Mouse (Mus musculus): ENCODE results near the gene Grap2.

Gene Grap2

GRCm38 (mm10) chr15:80599843-80600242 lies 27.4 kb downstream of the Grap2 start:
- DNase-seq (ENCODE audit: low spot score in 2 of 2) = no peak

- no peak for DNase-seq (ENCODE audit: low spot score in 2 of 2)
Measured at GRCm38 (mm10) chr15:80601456-80601855, 29.1 kb downstream of the Grap2 start.

- DNase-seq (ENCODE audit: low spot score in 2 of 2) = no peak
Measured at GRCm38 (mm10) chr15:80602487-80602886, 30.1 kb downstream of the Grap2 start.

- no peak for DNase-seq (ENCODE audit: low spot score in 2 of 2)
Measured at GRCm38 (mm10) chr15:80604026-80604425, 31.6 kb downstream of the Grap2 start.

GRCm38 (mm10) chr15:80607970-80608369 lies 35.6 kb downstream of the Grap2 start:
- DNase-seq (ENCODE audit: low spot score in 2 of 2) = no peak

- no peak for DNase-seq (ENCODE audit: low spot score in 2 of 2)
Measured at GRCm38 (mm10) chr15:80610335-80610734, 37.9 kb downstream of the Grap2 start.

- DNase-seq (ENCODE audit: low spot score in 2 of 2) = no peak
Measured at GRCm38 (mm10) chr15:80611478-80611877, 39.1 kb downstream of the Grap2 start.

- DNase-seq (ENCODE audit: low spot score in 2 of 2) = no peak
Measured at GRCm38 (mm10) chr15:80613904-80614303, 41.5 kb downstream of the Grap2 start.

GRCm38 (mm10) chr15:80614500-80615289 lies 42.3 kb downstream of the Grap2 start:
- peak in 1 of 2 experiments; percentile 61 for DNase-seq (ENCODE audit: low spot score in 2 of 2)

- DNase-seq (ENCODE audit: low spot score in 2 of 2) = no peak
Measured at GRCm38 (mm10) chr15:80615290-80615570, 42.8 kb downstream of the Grap2 start.

GRCm38 (mm10) chr15:80615636-80616383 lies 43.4 kb downstream of the Grap2 start:
- no peak for DNase-seq (ENCODE audit: low spot score in 2 of 2)

GRCm38 (mm10) chr15:80617839-80618238 lies 45.4 kb downstream of the Grap2 start:
- no peak for DNase-seq (ENCODE audit: low spot score in 2 of 2)

- DNase-seq (ENCODE audit: low spot score in 2 of 2) = no peak
Measured at GRCm38 (mm10) chr15:80619166-80619565, 46.8 kb downstream of the Grap2 start.

GRCm38 (mm10) chr15:80619786-80620185 lies 47.4 kb downstream of the Grap2 start:
- no peak for DNase-seq (ENCODE audit: low spot score in 2 of 2)

GRCm38 (mm10) chr15:80620371-80620770 lies 48.0 kb downstream of the Grap2 start:
- DNase-seq (ENCODE audit: low spot score in 2 of 2) = no peak

- peak; percentile 66 to 68 for DNase-seq (ENCODE audit: low spot score in 2 of 2)
Measured at GRCm38 (mm10) chr15:80623171-80623837, 50.9 kb downstream of the Grap2 start.

GRCm38 (mm10) chr15:80626472-80626871 lies 54.1 kb downstream of the Grap2 start:
- DNase-seq (ENCODE audit: low spot score in 2 of 2) = no peak

GRCm38 (mm10) chr15:80630147-80630546 lies 57.8 kb downstream of the Grap2 start:
- DNase-seq (ENCODE audit: low spot score in 2 of 2) = peak in 1 of 2 experiments; percentile 29

- no peak for DNase-seq (ENCODE audit: low spot score in 2 of 2)
Measured at GRCm38 (mm10) chr15:80630711-80631110, 58.3 kb downstream of the Grap2 start.

GRCm38 (mm10) chr15:80631311-80631710 lies 58.9 kb downstream of the Grap2 start:
- no peak for DNase-seq (ENCODE audit: low spot score in 2 of 2)

GRCm38 (mm10) chr15:80632280-80632893 lies 60.0 kb downstream of the Grap2 start:
- no peak for DNase-seq (ENCODE audit: low spot score in 2 of 2)
